Mouse (Mus musculus) regulatory T cell (primary cell): ENCODE results near the gene Mtfr2.

Source experiments
- in situ Hi-C: fragments of 300-600 bp; cut with MboI, MseI; formaldehyde crosslinking; loops from one replicate; pipeline ENCODE4 v1.15.1; 2025; ENCODE audit warnings: high pct_unique_total_duplicates

Mtfr2 gene

GRCm38 (mm10) chr10:20377621-20378020, 30.1 kb downstream of the Mtfr2 start:
- in situ Hi-C loops = loop anchor here (10.0 kb wide), 1 partner anchor 127 kb away; no protein-coding TSS in a partner anchor

GRCm38 (mm10) chr10:20379071-20379735, 31.6 kb downstream of the Mtfr2 start:
- in situ Hi-C loops = loop anchor here (10.0 kb wide), 1 partner anchor 126 kb away; no protein-coding TSS in a partner anchor

GRCm38 (mm10) chr10:20380798-20381197, 33.2 kb downstream of the Mtfr2 start:
- in situ Hi-C loops = no loop called here

- in situ Hi-C loops = no loop called here
Measured at GRCm38 (mm10) chr10:20381352-20381751, 33.8 kb downstream of the Mtfr2 start.

GRCm38 (mm10) chr10:20382807-20383419, 35.3 kb downstream of the Mtfr2 start:
- in situ Hi-C loops = no loop called here

GRCm38 (mm10) chr10:20390568-20390967, 43.0 kb downstream of the Mtfr2 start:
- in situ Hi-C loops = loop anchor here (10.0 kb wide), 1 partner anchor 746 kb away; no protein-coding TSS in a partner anchor

- in situ Hi-C loops = loop anchor here (10.0 kb wide), 1 partner anchor 750 kb away; no protein-coding TSS in a partner anchor
Measured at GRCm38 (mm10) chr10:20394815-20395214, 47.2 kb downstream of the Mtfr2 start.

GRCm38 (mm10) chr10:20395778-20396177, 48.2 kb downstream of the Mtfr2 start:
- in situ Hi-C loops = loop anchor here (10.0 kb wide), 1 partner anchor 751 kb away; no protein-coding TSS in a partner anchor

GRCm38 (mm10) chr10:20398224-20398623, 50.7 kb downstream of the Mtfr2 start:
- in situ Hi-C loops = loop anchor here (10.0 kb wide), 1 partner anchor 753 kb away; no protein-coding TSS in a partner anchor

- in situ Hi-C loops = loop anchor here (10.0 kb wide), 1 partner anchor 754 kb away; no protein-coding TSS in a partner anchor
Measured at GRCm38 (mm10) chr10:20398641-20399390, 51.2 kb downstream of the Mtfr2 start.

- in situ Hi-C loops = no loop called here
Measured at GRCm38 (mm10) chr10:20400406-20400805, 52.8 kb downstream of the Mtfr2 start.

GRCm38 (mm10) chr10:20402941-20403340, 55.4 kb downstream of the Mtfr2 start:
- in situ Hi-C loops = no loop called here

- in situ Hi-C loops = no loop called here
Measured at GRCm38 (mm10) chr10:20405471-20405870, 57.9 kb downstream of the Mtfr2 start.

- in situ Hi-C loops = no loop called here
Measured at GRCm38 (mm10) chr10:20408336-20408735, 60.8 kb downstream of the Mtfr2 start.

GRCm38 (mm10) chr10:20409181-20409580, 61.6 kb downstream of the Mtfr2 start:
- in situ Hi-C loops = no loop called here
